In genomic region chr2:31823933-31824730, GRCm38 (mm10) we compare ENCODE assay signal across 9 mouse cellular contexts. TPM values are rescaled to one million over a fixed set of nuclear protein-coding genes. Genes with fewer than 3 reads are reported as not detected.
DNase-seq lines count a peak whose midpoint lies in the region; ATAC-seq and TF ChIP-seq lines count a peak whose summit lies in the region.
"Had no signal": no experiment of that assay in that cellular context is flagged by ENCODE, and none has a peak within 500 bp of the region (broad histone marks: within the 10 kb centered on the region; RNA-seq: fewer than 3 reads in every experiment).

No protein-coding gene starts in this region.

- DNase-seq in hindbrain, embryonic 10.5 days (ENCODE audit: low spot score), result no peak
- peak; percentile 49 for DNase-seq in A20 (ENCODE audit: low read depth, low spot score)
- DNase-seq in layer of hippocampus, adult 2 months (ENCODE audit: low spot score in 2 of 2), result peak in 1 of 2 experiments; percentile 62
- peak; percentile 50 for DNase-seq in stomach, postnatal 0 days (ENCODE audit: low spot score)
- no peak for DNase-seq in yolk sac, embryonic 10.5 days (ENCODE audit: low spot score)

- ATAC-seq in hindbrain, embryonic 16.5 days, result no peak
- no peak for ATAC-seq in stomach, postnatal 0 days (ENCODE audit: low FRiP score, low TSS enrichment)
- no peak for ATAC-seq in kidney, embryonic 14.5 days (ENCODE audit: low FRiP score, low TSS enrichment)

- TF ChIP-seq CTCF in bone marrow, adult 2 months (IDR thresholded peaks at IDR 0.05; ENCODE audit: control insufficient read depth, insufficient read depth, low read length), result peak; percentile 52; the same call in 1 of the 2 replicates
- peak; percentile 79 for TF ChIP-seq CTCF in layer of hippocampus, adult 2 months (conservative IDR thresholded peaks at IDR 0.05)
- peak; percentile 69 for TF ChIP-seq CTCF in stomach, postnatal 0 days (IDR thresholded peaks at IDR 0.05; ENCODE audit: low read depth)

- no peak for TF ChIP-seq EP300 in stomach, postnatal 0 days (optimal IDR thresholded peaks at IDR 0.05)

- peaks cover 34% of the 10 kb centered on the region for H3K27me3 ChIP-seq in hindbrain, embryonic 10.5 days (ENCODE audit: insufficient read depth, poor library complexity, severe bottlenecking)
- H3K27me3 ChIP-seq in hindbrain, embryonic 16.5 days (replicated peaks; ENCODE audit: control insufficient read depth, insufficient read depth, low read length), result peaks cover 3% of the 10 kb centered on the region
- H3K27me3 ChIP-seq in stomach, postnatal 0 days (ENCODE audit: control insufficient read depth, insufficient read depth, low read length), result no peaks in the 10 kb centered on the region
- H3K27me3 ChIP-seq in kidney, embryonic 14.5 days (ENCODE audit: control insufficient read depth, insufficient read depth, low read length), result 0 out of 2 replicates have a peak, but pooled peaks cover 13% of the 10 kb centered on the region

- WGBS in hindbrain, embryonic 10.5 days, result 57% methylated on average over 15 of the region's 15 CpGs
- WGBS in hindbrain, embryonic 16.5 days, result 61% methylated on average over 11 of the region's 15 CpGs
- 70% methylated on average over 13 of the region's 15 CpGs for WGBS in bone marrow, adult 2 months
- 88% methylated on average over 10 of the region's 15 CpGs for WGBS in stomach, postnatal 0 days
- WGBS in kidney, embryonic 14.5 days, result 81% methylated on average over 12 of the region's 15 CpGs

- TF ChIP-seq POLR2A in bone marrow, adult 2 months (IDR thresholded peaks at IDR 0.05; ENCODE audit: borderline replicate concordance, control insufficient read depth, low read depth, low read length), result no peak

- no peak overlapping the region for H3K4me2 ChIP-seq in hindbrain, embryonic 16.5 days (ENCODE audit: low read length)
- no peak overlapping the region for H3K4me2 ChIP-seq in stomach, postnatal 0 days (replicated peaks; ENCODE audit: low read depth)
- H3K4me2 ChIP-seq in kidney, embryonic 14.5 days (replicated peaks; ENCODE audit: low read depth, low read length), result no peak overlapping the region

- H3K36me3 ChIP-seq in hindbrain, embryonic 10.5 days, result no peaks in the 10 kb centered on the region
- no peaks in the 10 kb centered on the region for H3K36me3 ChIP-seq in hindbrain, embryonic 16.5 days (ENCODE audit: control insufficient read depth, insufficient read depth, low read length)
- no peaks in the 10 kb centered on the region for H3K36me3 ChIP-seq in stomach, postnatal 0 days (ENCODE audit: control insufficient read depth, insufficient read depth, low read length)
- no peaks in the 10 kb centered on the region for H3K36me3 ChIP-seq in kidney, embryonic 14.5 days (ENCODE audit: control insufficient read depth, insufficient read depth, low read length)

- H3K9ac ChIP-seq in hindbrain, embryonic 16.5 days (ENCODE audit: low read depth, low read length), result no peak overlapping the region
- H3K9ac ChIP-seq in stomach, postnatal 0 days (ENCODE audit: low read length), result no peak overlapping the region
- H3K9ac ChIP-seq in kidney, embryonic 14.5 days (ENCODE audit: low read depth, low read length), result no peak overlapping the region

- peak overlapping the region; percentile 6 for H3K27ac ChIP-seq in hindbrain, embryonic 10.5 days
- H3K27ac ChIP-seq in hindbrain, embryonic 16.5 days (ENCODE audit: low read depth, low read length), result no peak overlapping the region
- H3K27ac ChIP-seq in bone marrow, adult 2 months (ENCODE audit: control insufficient read depth, insufficient read depth, low read depth, low read length, poor library complexity), result no peak overlapping the region
- peak overlapping the region; percentile 85 for H3K27ac ChIP-seq in layer of hippocampus, adult 2 months
- no peak overlapping the region for H3K27ac ChIP-seq in stomach, postnatal 0 days (replicated peaks)
- no peak overlapping the region for H3K27ac ChIP-seq in kidney, embryonic 14.5 days (ENCODE audit: low read depth, low read length)

- H3K4me3 ChIP-seq in hindbrain, embryonic 10.5 days, result no peak overlapping the region
- no peak overlapping the region for H3K4me3 ChIP-seq in hindbrain, embryonic 16.5 days (ENCODE audit: low read length)
- H3K4me3 ChIP-seq in bone marrow, adult 2 months (replicated peaks; ENCODE audit: control insufficient read depth, low read depth, low read length), result no peak overlapping the region
- no peak overlapping the region for H3K4me3 ChIP-seq in layer of hippocampus, adult 2 months
- H3K4me3 ChIP-seq in stomach, postnatal 0 days (ENCODE audit: low read depth, low read length), result no peak overlapping the region
- H3K4me3 ChIP-seq in kidney, embryonic 14.5 days (ENCODE audit: low read length), result no peak overlapping the region

- H3K9me3 ChIP-seq in hindbrain, embryonic 10.5 days, result no peaks in the 10 kb centered on the region
- no peaks in the 10 kb centered on the region for H3K9me3 ChIP-seq in hindbrain, embryonic 16.5 days (ENCODE audit: control insufficient read depth, low read length)
- H3K9me3 ChIP-seq in stomach, postnatal 0 days (ENCODE audit: control insufficient read depth, low read length), result no peaks in the 10 kb centered on the region
- no peaks in the 10 kb centered on the region for H3K9me3 ChIP-seq in kidney, embryonic 14.5 days (ENCODE audit: control insufficient read depth, low read length)

- H3K4me1 ChIP-seq in hindbrain, embryonic 10.5 days (replicated peaks), result peaks cover 45% of the 10 kb centered on the region
- peaks cover 26% of the 10 kb centered on the region for H3K4me1 ChIP-seq in hindbrain, embryonic 16.5 days (ENCODE audit: control insufficient read depth, insufficient read depth, low read depth, low read length)
- H3K4me1 ChIP-seq in bone marrow, adult 2 months (ENCODE audit: control insufficient read depth, insufficient read depth, low read length), result no peaks in the 10 kb centered on the region; the same call in 1 of the 2 replicates
- no peaks in the 10 kb centered on the region; the same call in 1 of the 2 replicates for H3K4me1 ChIP-seq in stomach, postnatal 0 days (replicated peaks; ENCODE audit: control insufficient read depth, insufficient read depth)
- peaks cover 8% of the 10 kb centered on the region for H3K4me1 ChIP-seq in kidney, embryonic 14.5 days (ENCODE audit: control insufficient read depth, insufficient read depth, low read length)

RNA-seq across cellular contexts. Expression of gene Qrfp, which starts 13.8 kb away (rescaled TPM):
- polyA plus RNA-seq in hindbrain, embryonic 10.5 days (2016; fragmentation: Nextera tagmentation; extraction: Ambion mirVana), result 0.12 and 0.20 TPM in 2 replicates
- polyA plus RNA-seq in hindbrain, embryonic 16.5 days (2015; fragmentation: Nextera tagmentation; extraction: Ambion mirVana), result 0.09 TPM in 1 of 2 replicates, not detected in the other
- polyA plus RNA-seq in bone marrow, adult 2 months (2011; ENCODE audit: insufficient read depth, insufficient read length, low replicate concordance, missing spikeins), result 0.85 TPM in 1 of 2 replicates, not detected in the other
- total RNA-seq in layer of hippocampus, adult 2 months (2021), result not detected
- 0.08 and 0.10 TPM in 2 replicates for polyA plus RNA-seq in stomach, postnatal 0 days (2015; fragmentation: Nextera tagmentation; extraction: Ambion mirVana)
- polyA plus RNA-seq in kidney, embryonic 14.5 days (2014; fragmentation: Nextera tagmentation; extraction: Ambion mirVana), result 0.09 TPM in 1 of 2 replicates, not detected in the other
- polyA plus RNA-seq: intestine, embryonic 14.5 days had no signal

RNA-seq across cellular contexts. Expression of gene Fibcd1, which starts 21.7 kb away (rescaled TPM):
- 0.60 and 2.0 TPM in 2 replicates for polyA plus RNA-seq in hindbrain, embryonic 10.5 days (2016; fragmentation: Nextera tagmentation; extraction: Ambion mirVana)
- polyA plus RNA-seq in hindbrain, embryonic 16.5 days (2015; fragmentation: Nextera tagmentation; extraction: Ambion mirVana), result 7.1 and 8.6 TPM in 2 replicates
- not detected in 2 replicates for polyA plus RNA-seq in bone marrow, adult 2 months (2011; ENCODE audit: insufficient read depth, insufficient read length, low replicate concordance, missing spikeins)
- total RNA-seq in layer of hippocampus, adult 2 months (2021), result 100 to 1,000 TPM; 108 to 110 TPM
- polyA plus RNA-seq in stomach, postnatal 0 days (2015; fragmentation: Nextera tagmentation; extraction: Ambion mirVana), result 0.08 and 0.17 TPM in 2 replicates
- 1.1 TPM in 2 replicates for polyA plus RNA-seq in kidney, embryonic 14.5 days (2014; fragmentation: Nextera tagmentation; extraction: Ambion mirVana)

Comparison
In these comparisons a context has a peak if more than half of its experiments do, and no peak if none do; other contexts are left out.
1. H3K27ac ChIP-seq: peak in hindbrain, embryonic 10.5 days (single experiment) and layer of hippocampus, adult 2 months (single experiment); none in hindbrain, embryonic 16.5 days (single experiment), bone marrow, adult 2 months (single experiment), stomach, postnatal 0 days (single experiment) and kidney, embryonic 14.5 days (single experiment).
2. DNase-seq: peak in A20 (single experiment) and stomach, postnatal 0 days (single experiment); none in hindbrain, embryonic 10.5 days (single experiment) and yolk sac, embryonic 10.5 days (single experiment).
3. Peak in every context shown above with its lines, with median percentiles within 50 percentile points of each other: CTCF ChIP-seq.